Mouse (Mus musculus): ENCODE results near the gene Terf2. TPM values are rescaled to one million over a fixed set of nuclear protein-coding genes. Genes with fewer than 3 reads are reported as not detected.

The Terf2 gene
- polyA plus RNA-seq, 1 experiment from 2014 or later, result 15.8 TPM

Small RNAs within 50 kb of the gene (microRNA-seq; reads per million reads assigned to microRNA genes)
- gene Mir7075, result 1.3 reads per million

Other genes starting within 250 kb of the Terf2 start
- gene Has3, start 226.3 kb downstream of the Terf2 start, polyA plus RNA-seq (2014; fragmentation: Nextera tagmentation; extraction: Ambion mirVana), result 0.48 and 0.54 TPM in 2 replicates
- gene Utp4, start 202.9 kb downstream of the Terf2 start, polyA plus RNA-seq (2014; fragmentation: Nextera tagmentation; extraction: Ambion mirVana), result 63.5 and 64.9 TPM in 2 replicates
- 21.6 and 26.9 TPM in 2 replicates for gene Sntb2, start 160.8 kb downstream of the Terf2 start, polyA plus RNA-seq (2014; fragmentation: Nextera tagmentation; extraction: Ambion mirVana)
- 66.3 and 69.7 TPM in 2 replicates for gene Vps4a, start 65.3 kb downstream of the Terf2 start, polyA plus RNA-seq (2014; fragmentation: Nextera tagmentation; extraction: Ambion mirVana)
- 38.8 and 40.4 TPM in 2 replicates for gene Pdf, start 47.9 kb downstream of the Terf2 start, polyA plus RNA-seq (2014; fragmentation: Nextera tagmentation; extraction: Ambion mirVana)
- gene Cog8, start 39.9 kb downstream of the Terf2 start, polyA plus RNA-seq (2014; fragmentation: Nextera tagmentation; extraction: Ambion mirVana), result 31.9 and 36.5 TPM in 2 replicates
- gene Nip7, start 39.7 kb downstream of the Terf2 start, polyA plus RNA-seq (2014; fragmentation: Nextera tagmentation; extraction: Ambion mirVana), result 83.9 and 93.6 TPM in 2 replicates
- gene Tmed6, start 30.9 kb downstream of the Terf2 start, polyA plus RNA-seq (2014; fragmentation: Nextera tagmentation; extraction: Ambion mirVana), result 12.6 and 22.5 TPM in 2 replicates
- gene Cyb5b, start 54.1 kb upstream of the Terf2 start, polyA plus RNA-seq (2014; fragmentation: Nextera tagmentation; extraction: Ambion mirVana), result 89.6 and 105 TPM in 2 replicates
- 19.0 and 20.7 TPM in 2 replicates for gene Nfat5, start 196.9 kb upstream of the Terf2 start, polyA plus RNA-seq (2014; fragmentation: Nextera tagmentation; extraction: Ambion mirVana)